Mouse (Mus musculus): ENCODE results near the gene Cubn.

- TF ChIP-seq CTCF (conservative IDR thresholded peaks at IDR 0.05; ENCODE audit: low read length), result no peak
- no peak for TF ChIP-seq POU5F1 (IDR thresholded peaks at IDR 0.05; ENCODE audit: borderline replicate concordance, low read length)
- no peak for TF ChIP-seq NANOG (IDR thresholded peaks at IDR 0.05; ENCODE audit: borderline replicate concordance, low read length)
Measured at GRCm38 (mm10) chr2:13270736-13271135, 220.9 kb downstream of the Cubn start.
